Mouse (Mus musculus): ENCODE measurements around the gene Fam122b.

Gene Fam122b

DNA sequence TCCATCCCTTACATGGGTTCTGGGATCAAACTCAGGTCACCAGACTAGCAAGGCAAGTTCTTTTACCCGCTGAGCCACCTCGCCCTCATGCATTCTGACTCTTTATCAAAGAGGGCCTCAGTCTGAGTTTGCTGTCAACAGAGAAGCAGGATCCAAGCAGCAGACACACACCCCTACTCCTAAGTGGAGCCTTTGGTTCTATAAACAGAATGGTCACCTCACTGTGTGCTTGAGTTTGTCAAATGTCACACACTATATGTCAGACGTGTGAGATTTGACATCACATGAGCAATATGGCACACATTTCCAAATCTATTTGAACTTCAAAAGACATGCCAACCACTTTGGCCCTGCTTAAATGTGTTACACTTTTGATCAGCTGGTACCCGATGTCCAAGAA is 71.9 kb downstream of the Fam122b start:
- in situ Hi-C loops (cut with MboI, MseI) = no loop called here

DNA sequence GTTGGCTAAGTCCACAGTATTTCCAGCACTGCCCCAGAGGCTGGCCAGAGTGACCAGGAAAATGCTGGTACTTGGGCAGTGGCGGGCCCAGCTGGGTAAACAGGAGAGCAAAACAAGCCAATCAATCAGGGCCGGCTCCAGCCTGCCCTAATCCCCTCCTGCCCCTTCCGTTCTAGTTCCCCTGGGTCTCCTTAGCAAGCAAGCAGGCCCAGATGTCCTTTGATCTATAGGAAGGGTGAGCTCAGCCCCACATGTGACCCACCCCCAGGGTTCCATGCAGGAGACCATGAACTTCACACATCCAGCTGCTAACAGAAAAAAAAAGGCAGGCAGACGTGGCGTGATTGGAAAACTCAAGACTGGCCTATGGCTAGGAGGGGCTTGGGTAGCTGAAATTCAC is 73.2 kb downstream of the Fam122b start:
- in situ Hi-C loops (cut with MboI, MseI) = no loop called here
